In genomic region chr4:116725444-116725843, GRCm38 (mm10) we compare ENCODE assay signal across 29 mouse cellular contexts. TPM values are rescaled to one million over a fixed set of nuclear protein-coding genes. Genes with fewer than 3 reads are reported as not detected.
DNase-seq lines count a peak whose midpoint lies in the region; ATAC-seq and TF ChIP-seq lines count a peak whose summit lies in the region.
"Had no signal": no experiment of that assay in that cellular context is flagged by ENCODE, and none has a peak within 500 bp of the region (broad histone marks: within the 10 kb centered on the region; RNA-seq: fewer than 3 reads in every experiment).

No protein-coding gene starts in this region.

- no peaks in the 10 kb centered on the region for H3K9me3 ChIP-seq in ES-Bruce4 (replicated peaks; ENCODE audit: control insufficient read depth, insufficient read depth, low read length, poor library complexity, severe bottlenecking)
- H3K9me3 ChIP-seq: embryonic facial prominence, embryonic 12.5 days; embryonic facial prominence, embryonic 15.5 days; heart, embryonic 12.5 days; heart, embryonic 15.5 days had no signal

- no peaks in the 10 kb centered on the region; the same call in 1 of the 2 replicates for H3K36me3 ChIP-seq in kidney, adult 2 months (ENCODE audit: control insufficient read depth, insufficient read depth, low read length)
- H3K36me3 ChIP-seq in ES-Bruce4 (ENCODE audit: control insufficient read depth, insufficient read depth, low read length, poor library complexity, severe bottlenecking), result no peaks in the 10 kb centered on the region
- H3K36me3 ChIP-seq: embryonic facial prominence, embryonic 12.5 days; embryonic facial prominence, embryonic 15.5 days; heart, embryonic 12.5 days; heart, embryonic 15.5 days had no signal

- H3K27me3 ChIP-seq in kidney, adult 2 months (replicated peaks; ENCODE audit: control insufficient read depth, insufficient read depth, low read length), result no peaks in the 10 kb centered on the region
- H3K27me3 ChIP-seq in ES-Bruce4 (ENCODE audit: control insufficient read depth, insufficient read depth, low read length, poor library complexity, severe bottlenecking), result no peaks in the 10 kb centered on the region
- H3K27me3 ChIP-seq: CH12.LX; embryonic facial prominence, embryonic 12.5 days; embryonic facial prominence, embryonic 15.5 days; heart, embryonic 12.5 days; heart, embryonic 15.5 days had no signal

- no peak for DNase-seq in kidney, adult 2 months
- DNase-seq in kidney, adult 18-20 months, result no peak
- peak; percentile 98 for DNase-seq in R1 (ENCODE audit: low read depth, low spot score)
- no peak for DNase-seq in ovary, postnatal 36 days (ENCODE audit: low spot score)
- DNase-seq: adrenal gland, adult 2 months; adrenal gland, postnatal 14 days; cerebellum, adult 11 months; cerebellum, adult 2 months; cerebellum, adult 9-11 months; cerebellum, postnatal 25 days; forebrain, postnatal 0 days; gastrocnemius, adult 2 months; gastrocnemius, postnatal 14 days; heart, adult 18-20 months; heart, postnatal 10 days; heart, postnatal 4 days; kidney, adult 9 months had no signal

- 0 out of 2 replicates have a peak overlapping the region, but pooled peaks have one; percentile 37 for H3K9ac ChIP-seq in ES-Bruce4 (ENCODE audit: low read depth, poor library complexity, severe bottlenecking)
- H3K9ac ChIP-seq: embryonic facial prominence, embryonic 12.5 days; embryonic facial prominence, embryonic 15.5 days; forebrain, postnatal 0 days; heart, embryonic 12.5 days; heart, embryonic 15.5 days; hindbrain, embryonic 14.5 days had no signal

- no peak overlapping the region for H3K4me3 ChIP-seq in kidney, adult 2 months (ENCODE audit: insufficient read depth, low read depth, low read length)
- H3K4me3 ChIP-seq in ES-Bruce4 (ENCODE audit: low read depth, low read length), result no peak overlapping the region
- H3K4me3 ChIP-seq: embryonic facial prominence, embryonic 12.5 days; embryonic facial prominence, embryonic 15.5 days; gastrocnemius, adult 2 months; heart, embryonic 12.5 days; heart, embryonic 15.5 days had no signal

- H3K27ac ChIP-seq in kidney, adult 2 months (ENCODE audit: insufficient read depth, low read depth, low read length), result 0 out of 2 replicates have a peak overlapping the region, but pooled peaks have one; percentile 71
- H3K27ac ChIP-seq in ES-Bruce4 (ENCODE audit: insufficient read depth, low read length), result peak overlapping the region; percentile 96
- H3K27ac ChIP-seq: embryonic facial prominence, embryonic 12.5 days; embryonic facial prominence, embryonic 15.5 days; gastrocnemius, adult 2 months; heart, embryonic 15.5 days; hindbrain, embryonic 14.5 days; hindbrain, postnatal 0 days had no signal

- no peak for TF ChIP-seq EP300 in ES-Bruce4 (IDR thresholded peaks at IDR 0.05; ENCODE audit: insufficient read depth, low read depth, low read length)

- no peak for TF ChIP-seq CTCF in kidney, adult 2 months (conservative IDR thresholded peaks at IDR 0.05; ENCODE audit: insufficient read depth, insufficient read length, low read depth, low read length)
- no peak for TF ChIP-seq CTCF in ES-Bruce4 (IDR thresholded peaks at IDR 0.05; ENCODE audit: low read depth, low read length)

- no peak for ATAC-seq in megakaryocyte progenitor cell, adult 5-6 weeks (replicated peaks; ENCODE audit: poor library complexity)
- no peak for ATAC-seq in activated CD4-positive, CD25-positive, alpha-beta regulatory T cell, adult 4 months
- ATAC-seq: forebrain, embryonic 14.5 days; forebrain, postnatal 0 days; hindbrain, postnatal 0 days; inflammation-experienced regulatory T-cells, adult 6 months had no signal

- no peak for TF ChIP-seq POLR2A in kidney, adult 2 months (IDR thresholded peaks at IDR 0.05; ENCODE audit: low read depth, low read length)
- no peak for TF ChIP-seq POLR2A in ES-Bruce4 (IDR thresholded peaks at IDR 0.05; ENCODE audit: insufficient read depth, low read length)

- H3K4me1 ChIP-seq in kidney, adult 2 months (ENCODE audit: control insufficient read depth, insufficient read depth, low read length), result peaks cover 7% of the 10 kb centered on the region; the same call in 1 of the 2 replicates
- H3K4me1 ChIP-seq in ES-Bruce4 (ENCODE audit: control insufficient read depth, insufficient read depth, low read length), result peaks cover 3% of the 10 kb centered on the region

- WGBS in kidney, adult 2 months, result 83% methylated on average over 5 of the region's 5 CpGs

RNA-seq across cellular contexts. Expression of gene Tesk2, which starts 4.7 kb away (rescaled TPM):
- polyA plus RNA-seq in kidney, adult 2 months (2012; rRNA removed), result 10.7 and 11.7 TPM in 2 replicates
- 20.6 and 21.9 TPM in 2 replicates for polyA plus RNA-seq in ES-Bruce4 (2011; ENCODE audit: insufficient read depth, insufficient read length, low read depth, missing spikeins)
- total RNA-seq in megakaryocyte progenitor cell, adult 5-6 weeks (2015), result 9.2 and 12.6 TPM in 2 replicates
- 6.7 and 7.1 TPM in 2 replicates for total RNA-seq in megakaryocyte progenitor cell, adult 5-6 weeks (2017)
- polyA plus RNA-seq in activated CD4-positive, CD25-positive, alpha-beta regulatory T cell, adult 4 months (2017; shearing (Covaris generic)), result 1 to 10 TPM; 3.8 to 5.4 TPM

RNA-seq across cellular contexts. Expression of gene Ccdc163, which starts 17.1 kb away (rescaled TPM):
- 29.2 and 34.5 TPM in 2 replicates for polyA plus RNA-seq in kidney, adult 2 months (2012; rRNA removed)
- 45.2 and 49.0 TPM in 2 replicates for polyA plus RNA-seq in ES-Bruce4 (2011; ENCODE audit: insufficient read depth, insufficient read length, low read depth, missing spikeins)
- 35.5 and 56.1 TPM in 2 replicates for total RNA-seq in megakaryocyte progenitor cell, adult 5-6 weeks (2015)
- total RNA-seq in megakaryocyte progenitor cell, adult 5-6 weeks (2017), result 12.0 and 17.6 TPM in 2 replicates
- 10 to 100 TPM; 33.7 to 39.5 TPM for polyA plus RNA-seq in activated CD4-positive, CD25-positive, alpha-beta regulatory T cell, adult 4 months (2017; shearing (Covaris generic))

RNA-seq across cellular contexts. Expression of gene Mmachc, which starts 17.2 kb away (rescaled TPM):
- polyA plus RNA-seq in kidney, adult 2 months (2012; rRNA removed), result 28.8 and 30.3 TPM in 2 replicates
- polyA plus RNA-seq in ES-Bruce4 (2011; ENCODE audit: insufficient read depth, insufficient read length, low read depth, missing spikeins), result 35.9 and 36.1 TPM in 2 replicates
- 36.9 and 44.9 TPM in 2 replicates for total RNA-seq in megakaryocyte progenitor cell, adult 5-6 weeks (2015)
- total RNA-seq in megakaryocyte progenitor cell, adult 5-6 weeks (2017), result 19.8 and 23.0 TPM in 2 replicates
- 1 to 10 TPM; 3.9 to 4.9 TPM for polyA plus RNA-seq in activated CD4-positive, CD25-positive, alpha-beta regulatory T cell, adult 4 months (2017; shearing (Covaris generic))

RNA-seq across cellular contexts. Expression of gene Prdx1, which starts 40.1 kb away (rescaled TPM):
- polyA plus RNA-seq in kidney, adult 2 months (2012; rRNA removed), result 282 and 478 TPM in 2 replicates
- polyA plus RNA-seq in ES-Bruce4 (2011; ENCODE audit: insufficient read depth, insufficient read length, low read depth, missing spikeins), result 1,922 and 2,187 TPM in 2 replicates
- 400 and 435 TPM in 2 replicates for total RNA-seq in megakaryocyte progenitor cell, adult 5-6 weeks (2015)
- 254 and 304 TPM in 2 replicates for total RNA-seq in megakaryocyte progenitor cell, adult 5-6 weeks (2017)
- polyA plus RNA-seq in activated CD4-positive, CD25-positive, alpha-beta regulatory T cell, adult 4 months (2017; shearing (Covaris generic)), result 100 to 1,000 TPM; 840 to 842 TPM
